Mouse (Mus musculus): ENCODE data around the gene BC049762. TPM values are rescaled to one million over a fixed set of nuclear protein-coding genes. Genes with fewer than 3 reads are reported as not detected.

The BC049762 gene
- polyA plus RNA-seq, 1 experiment from 2014 or later: 0.24 TPM

GRCm38 (mm10) chr11:51274418-51274817 lies 11.6 kb upstream of the BC049762 start:
- no peaks in the 10 kb centered on the region for H3K9me3 ChIP-seq (replicated peaks)
- H3K27me3 ChIP-seq: no peaks in the 10 kb centered on the region
- H3K4me2 ChIP-seq: no peak overlapping the region
- no peak overlapping the region for H3K4me3 ChIP-seq
- H3K36me3 ChIP-seq: peaks cover 68% of the 10 kb centered on the region
- no peak for ATAC-seq (replicated peaks; ENCODE audit: insufficient number of reproducible peaks, insufficient read depth, low FRiP score, low read depth)
- H3K27ac ChIP-seq: no peak overlapping the region
- H3K4me1 ChIP-seq (replicated peaks): no peaks in the 10 kb centered on the region
- no peak overlapping the region for H3K9ac ChIP-seq
- WGBS: 92% methylated on average over 1 of the region's 1 CpGs

GRCm38 (mm10) chr11:51265326-51265725 lies 2.5 kb upstream of the BC049762 start:
- no peak overlapping the region for H3K9ac ChIP-seq
- ATAC-seq (replicated peaks; ENCODE audit: insufficient number of reproducible peaks, insufficient read depth, low FRiP score, low read depth): no peak

GRCm38 (mm10) chr11:51264352-51264751 lies 1.5 kb upstream of the BC049762 start:
- Histone ChIP-seq H3K4me2 (peak overlapping the region; percentile 80), H3K36me3 (peaks cover 9% of the 10 kb centered on the region), H3K4me1 (replicated peaks) (peaks cover 31% of the 10 kb centered on the region), H3K27me3 (peaks cover 3% of the 10 kb centered on the region; the same call in 1 of the 2 replicates), H3K9ac (peak overlapping the region; percentile 95), H3K9me3 (replicated peaks) (no peaks in the 10 kb centered on the region), H3K27ac (peak overlapping the region; percentile 98; the same call in 1 of the 2 replicates), H3K4me3 (peak overlapping the region; percentile 84)
- 4% methylated on average over 6 of the region's 6 CpGs for WGBS
- ATAC-seq (replicated peaks; ENCODE audit: insufficient number of reproducible peaks, insufficient read depth, low FRiP score, low read depth): no peak

More at GRCm38 (mm10) chr11:51265326-51265725, 2.5 kb upstream of the BC049762 start:
- Histone ChIP-seq H3K27ac (no peak overlapping the region), H3K9me3 (replicated peaks) (no peaks in the 10 kb centered on the region), H3K36me3 (peaks cover 12% of the 10 kb centered on the region), H3K4me3 (0 out of 2 replicates have a peak overlapping the region, but pooled peaks have one; percentile 84), H3K27me3 (no peaks in the 10 kb centered on the region), H3K4me2 (peak overlapping the region; percentile 80), H3K4me1 (replicated peaks) (peaks cover 31% of the 10 kb centered on the region)
- WGBS: 45% methylated on average over 3 of the region's 3 CpGs

GRCm38 (mm10) chr11:51263286-51263831 lies 513 bp upstream of the BC049762 start:
- Histone ChIP-seq H3K27me3 (peaks cover 3% of the 10 kb centered on the region; the same call in 1 of the 2 replicates), H3K36me3 (peaks cover 9% of the 10 kb centered on the region), H3K4me2 (peak overlapping the region; percentile 80), H3K4me3 (peak overlapping the region; percentile 84), H3K9ac (peak overlapping the region; percentile 95), H3K9me3 (replicated peaks) (no peaks in the 10 kb centered on the region), H3K27ac (peak overlapping the region; percentile 98), H3K4me1 (replicated peaks) (peaks cover 31% of the 10 kb centered on the region)
- ATAC-seq (replicated peaks; ENCODE audit: insufficient number of reproducible peaks, insufficient read depth, low FRiP score, low read depth): peak; percentile 71
- WGBS: under 1% methylated on average over 50 of the region's 50 CpGs

GRCm38 (mm10) chr11:51261680-51262219 lies 1.1 kb downstream of the BC049762 start, which contains the start of gene Clk4:
Clk4 (plus strand) TSS chr11:51261730.
- WGBS: 79% methylated on average over 3 of the region's 3 CpGs
- H3K9ac ChIP-seq: peak within 1 kb of the TSS; percentile 66
- peak within 1 kb of the TSS; percentile 85 for H3K4me2 ChIP-seq
- peak within 1 kb of the TSS; percentile 84 for H3K4me3 ChIP-seq
- no peak for ATAC-seq (replicated peaks; ENCODE audit: insufficient number of reproducible peaks, insufficient read depth, low FRiP score, low read depth)
- H3K9me3 ChIP-seq (replicated peaks): no peaks in the 10 kb centered on the region
- H3K27me3 ChIP-seq: peaks cover 3% of the 10 kb centered on the region; the same call in 1 of the 2 replicates
- no peaks in the 10 kb centered on the region for H3K36me3 ChIP-seq
- H3K4me1 ChIP-seq (replicated peaks): peaks cover 31% of the 10 kb centered on the region
- H3K27ac ChIP-seq: peak within 1 kb of the TSS; percentile 98

- Histone ChIP-seq H3K9ac (no peak overlapping the region), H3K36me3 (no peaks in the 10 kb centered on the region), H3K27ac (no peak overlapping the region), H3K4me2 (no peak overlapping the region), H3K9me3 (replicated peaks) (no peaks in the 10 kb centered on the region), H3K4me1 (replicated peaks) (no peaks in the 10 kb centered on the region), H3K27me3 (peaks cover 3% of the 10 kb centered on the region; the same call in 1 of the 2 replicates), H3K4me3 (no peak overlapping the region)
- no peak for ATAC-seq (replicated peaks; ENCODE audit: insufficient number of reproducible peaks, insufficient read depth, low FRiP score, low read depth)
- WGBS: 82% methylated on average over 4 of the region's 4 CpGs
Measured at GRCm38 (mm10) chr11:51257006-51257405, 5.8 kb downstream of the BC049762 start.

- Histone ChIP-seq H3K9me3 (replicated peaks) (no peaks in the 10 kb centered on the region; the same call in 1 of the 2 replicates), H3K4me1 (replicated peaks) (no peaks in the 10 kb centered on the region), H3K4me2 (no peak overlapping the region), H3K27ac (no peak overlapping the region), H3K4me3 (no peak overlapping the region), H3K9ac (no peak overlapping the region), H3K27me3 (no peaks in the 10 kb centered on the region), H3K36me3 (no peaks in the 10 kb centered on the region)
- WGBS: 77% methylated on average over 2 of the region's 2 CpGs
- ATAC-seq (replicated peaks; ENCODE audit: insufficient number of reproducible peaks, insufficient read depth, low FRiP score, low read depth): no peak
Measured at GRCm38 (mm10) chr11:51242897-51243296, 19.9 kb downstream of the BC049762 start.

- no peak overlapping the region for H3K9ac ChIP-seq
- H3K27me3 ChIP-seq: no peaks in the 10 kb centered on the region
- H3K4me2 ChIP-seq: no peak overlapping the region
- H3K36me3 ChIP-seq: no peaks in the 10 kb centered on the region
- WGBS: 77% methylated on average over 9 of the region's 9 CpGs
- H3K4me1 ChIP-seq (replicated peaks): no peaks in the 10 kb centered on the region
- H3K27ac ChIP-seq: no peak overlapping the region
- no peak for ATAC-seq (replicated peaks; ENCODE audit: insufficient number of reproducible peaks, insufficient read depth, low FRiP score, low read depth)
- H3K9me3 ChIP-seq (replicated peaks): no peaks in the 10 kb centered on the region
- no peak overlapping the region for H3K4me3 ChIP-seq
Measured at GRCm38 (mm10) chr11:51234626-51235025, 28.2 kb downstream of the BC049762 start.

GRCm38 (mm10) chr11:51227104-51227503 lies 35.7 kb downstream of the BC049762 start:
- Histone ChIP-seq H3K9ac (no peak overlapping the region), H3K27ac (no peak overlapping the region), H3K4me2 (no peak overlapping the region), H3K27me3 (no peaks in the 10 kb centered on the region), H3K4me1 (replicated peaks) (no peaks in the 10 kb centered on the region), H3K36me3 (no peaks in the 10 kb centered on the region), H3K4me3 (no peak overlapping the region), H3K9me3 (replicated peaks) (no peaks in the 10 kb centered on the region)
- no peak for ATAC-seq (replicated peaks; ENCODE audit: insufficient number of reproducible peaks, insufficient read depth, low FRiP score, low read depth)
- 78% methylated on average over 4 of the region's 4 CpGs for WGBS

GRCm38 (mm10) chr11:51220308-51220707 lies 42.5 kb downstream of the BC049762 start, which contains the start of gene Gm12569:
Gm12569 (plus strand) TSS chr11:51220473.
- Histone ChIP-seq H3K27me3 (no peaks in the 10 kb centered on the region), H3K4me3 (no peak within 1 kb of the TSS), H3K27ac (no peak within 1 kb of the TSS), H3K4me2 (no peak within 1 kb of the TSS), H3K9me3 (replicated peaks) (no peaks in the 10 kb centered on the region), H3K36me3 (no peaks in the 10 kb centered on the region), H3K4me1 (replicated peaks) (no peaks in the 10 kb centered on the region), H3K9ac (no peak within 1 kb of the TSS)
- no peak for ATAC-seq (replicated peaks; ENCODE audit: insufficient number of reproducible peaks, insufficient read depth, low FRiP score, low read depth)
- WGBS: 93% methylated on average over 11 of the region's 11 CpGs

GRCm38 (mm10) chr11:51219396-51219980 lies 43.4 kb downstream of the BC049762 start:
- Histone ChIP-seq H3K27me3 (no peaks in the 10 kb centered on the region), H3K4me3 (no peak overlapping the region), H3K4me2 (no peak overlapping the region), H3K4me1 (replicated peaks) (no peaks in the 10 kb centered on the region), H3K9me3 (replicated peaks) (no peaks in the 10 kb centered on the region), H3K36me3 (no peaks in the 10 kb centered on the region), H3K9ac (no peak overlapping the region), H3K27ac (no peak overlapping the region)
- ATAC-seq (replicated peaks; ENCODE audit: insufficient number of reproducible peaks, insufficient read depth, low FRiP score, low read depth): no peak
- WGBS: 76% methylated on average over 12 of the region's 12 CpGs

Measured in heart, embryonic 15.5 days (tissue).